Mouse (Mus musculus) layer of hippocampus, postnatal 36 days (tissue): ENCODE measurements at regions not wholly inside any gene's neighbourhood (a gene's known extent, or its start where the extent isn't known, plus 50 kb on each side); places are given as distances from the start of the nearest gene placed in this dataset.

Experiments
- DNase-seq, 2 experiments: peaks; one replicate each; pipeline ENCODE4 v3.0.0; 2022

DNA sequence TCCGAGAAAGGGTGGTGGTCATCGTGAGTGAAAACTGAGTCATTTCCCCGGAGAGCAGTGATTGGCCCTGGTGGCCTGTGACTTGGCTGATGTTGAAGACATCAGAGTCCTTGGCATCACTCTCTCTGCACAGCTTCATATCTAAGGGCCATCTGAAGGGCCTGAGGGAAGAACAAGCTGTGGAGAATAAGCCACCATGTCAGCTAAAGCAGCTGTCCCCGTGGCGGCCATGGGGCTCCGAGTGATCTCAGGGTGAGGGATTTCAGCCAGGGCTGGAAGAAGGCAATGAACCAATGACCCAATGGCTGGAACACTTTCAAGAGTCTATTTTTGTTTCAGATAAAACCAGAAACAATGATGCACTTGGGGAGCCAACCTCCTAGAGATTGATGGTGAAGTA lies 62.2 kb downstream of the Ttc32 start:
- no peak for DNase-seq

DNA sequence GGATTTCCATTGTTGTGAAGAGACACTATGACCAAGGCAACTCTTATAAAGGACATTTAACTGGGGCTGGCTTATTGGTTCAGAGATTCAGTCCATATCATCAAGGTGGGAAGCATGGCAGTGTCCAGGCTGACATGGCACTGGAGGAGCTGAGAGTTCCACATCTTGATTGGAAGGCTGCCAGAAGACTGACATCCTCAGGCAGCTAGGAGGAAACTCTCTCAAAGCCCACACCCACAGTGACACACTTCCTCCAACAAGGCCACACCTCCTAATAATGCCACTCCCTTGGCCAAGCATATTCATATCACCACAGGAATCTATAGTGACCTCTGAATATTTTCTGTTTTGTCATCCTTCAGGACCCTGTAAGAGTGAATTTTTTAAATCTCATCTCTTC lies 65.3 kb downstream of the Ttc32 start:
- DNase-seq, result no peak

DNA sequence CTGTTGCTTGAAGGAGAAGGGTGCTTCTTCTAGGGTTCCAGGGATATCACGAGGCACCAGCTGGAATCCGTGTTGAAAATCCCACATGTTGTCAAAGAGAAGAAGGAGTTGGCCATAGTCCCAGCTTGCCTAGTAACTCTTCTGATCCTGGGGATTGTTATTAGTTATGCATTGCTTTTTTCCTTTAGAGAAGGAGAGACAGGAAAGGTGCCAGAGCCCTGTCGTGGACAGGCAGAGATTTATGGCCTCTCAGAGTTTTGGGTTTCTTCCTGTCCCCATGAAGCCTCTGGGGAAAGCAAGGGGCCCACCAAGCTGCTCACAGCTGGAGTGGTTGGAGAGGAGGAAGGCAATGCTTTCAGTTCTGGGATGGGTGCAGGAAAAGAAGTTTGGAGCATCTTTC lies 76.6 kb downstream of the Ttc32 start:
- no peak for DNase-seq

DNA sequence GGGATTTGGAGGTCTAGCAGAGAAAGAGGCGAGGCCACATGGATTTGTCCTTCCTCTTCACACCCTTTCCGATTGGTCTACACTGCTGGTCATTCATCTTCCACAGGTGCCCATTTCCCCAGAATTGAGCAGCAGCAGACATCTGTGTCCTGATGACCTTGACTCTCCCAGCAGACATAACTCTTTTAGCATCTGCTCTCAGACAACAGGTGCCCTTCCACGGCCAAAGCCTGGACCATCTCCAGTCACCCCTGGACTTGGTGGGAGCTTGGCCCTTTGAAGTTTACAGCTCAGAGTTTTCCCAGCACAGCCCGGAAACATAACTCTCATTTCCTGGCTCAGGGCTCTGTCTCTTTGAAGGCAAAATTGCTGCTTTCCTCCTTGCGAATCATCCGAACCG lies 80.0 kb downstream of the Ttc32 start:
- DNase-seq, result no peak

DNA sequence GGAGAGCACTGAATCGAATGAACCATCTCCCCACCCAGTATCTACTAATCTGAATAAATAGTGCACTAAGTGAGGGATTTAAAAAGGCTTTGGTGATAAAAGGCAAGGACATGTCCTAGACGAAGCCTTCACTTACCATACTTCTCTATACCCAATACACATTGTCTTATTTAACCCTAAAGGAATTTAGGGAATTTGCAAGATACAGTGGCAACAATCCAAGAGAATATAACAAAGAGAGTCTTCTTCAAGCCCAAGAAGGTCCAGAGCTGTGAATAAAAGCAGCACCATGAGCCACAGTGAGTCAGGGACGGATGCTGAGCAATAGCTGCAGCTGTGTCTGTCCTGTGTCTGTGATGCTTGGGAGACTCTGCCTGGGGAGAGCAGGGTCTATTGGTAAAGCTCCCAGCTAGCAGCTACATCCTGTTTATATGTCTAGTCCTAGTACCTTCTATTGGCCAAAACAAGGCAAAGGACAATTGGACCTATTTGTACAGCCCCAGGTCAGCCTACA lies 82.4 kb downstream of the Ttc32 start:
- DNase-seq, result no peak

DNA sequence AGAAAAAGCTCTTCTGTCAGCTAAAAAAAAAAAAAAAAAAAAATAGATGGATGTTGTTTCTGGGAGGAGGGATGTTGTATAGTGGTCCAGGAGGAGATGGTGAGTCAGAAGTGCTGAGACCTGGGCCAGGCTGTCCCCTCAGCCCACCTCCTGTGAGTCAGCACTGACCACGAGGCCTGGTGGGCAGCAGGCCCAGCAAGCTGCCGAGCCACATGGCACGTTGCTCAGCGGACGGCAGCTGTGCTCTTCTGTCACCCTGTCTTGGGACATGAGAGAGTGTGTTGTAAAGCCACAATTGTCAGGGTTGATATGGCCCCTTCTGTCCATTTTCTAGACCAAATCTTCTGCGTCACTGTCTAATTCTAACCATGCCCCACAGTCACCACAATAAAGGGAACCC lies 83.9 kb downstream of the Ttc32 start:
- no peak for DNase-seq

DNA sequence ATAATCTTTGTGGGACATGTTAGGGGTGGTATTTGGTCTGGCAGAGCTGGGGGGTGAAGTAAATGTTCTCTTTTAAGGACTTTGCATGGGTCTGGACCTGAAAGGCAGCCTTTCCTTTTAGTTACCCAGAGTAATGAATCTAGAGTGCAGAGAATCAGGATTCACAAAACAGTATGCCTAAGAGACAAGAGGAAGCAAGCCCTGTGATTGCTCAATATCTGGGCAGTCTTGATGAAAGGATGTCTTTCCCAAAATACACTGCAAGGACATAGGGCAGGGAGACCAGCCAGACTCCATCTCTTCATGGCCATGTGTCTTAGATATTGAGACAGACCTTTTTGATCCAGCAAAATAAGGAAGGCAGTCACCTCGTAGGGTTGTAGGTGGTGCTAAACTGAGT lies 84.3 kb downstream of the Ttc32 start:
- DNase-seq, result no peak

DNA sequence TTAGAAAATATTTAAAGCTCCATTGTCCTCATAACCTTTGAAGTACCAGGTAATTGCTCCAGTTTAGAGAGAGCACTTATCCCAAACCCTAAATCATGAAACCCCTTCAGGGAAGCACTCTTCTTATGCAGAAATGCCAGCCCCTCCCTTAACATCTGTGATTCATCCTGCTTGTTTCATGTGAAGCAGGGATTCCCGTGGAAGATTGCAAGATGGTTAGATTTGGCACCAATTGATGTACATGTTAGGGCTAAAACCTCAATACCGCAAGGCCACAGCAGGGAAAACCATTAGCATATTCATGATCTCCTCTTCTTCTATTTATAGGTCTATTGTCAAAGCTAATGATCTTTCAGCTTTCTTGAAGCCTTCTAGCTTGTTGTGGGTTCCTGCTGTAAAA lies 88.8 kb downstream of the Ttc32 start:
- no peak for DNase-seq

DNA sequence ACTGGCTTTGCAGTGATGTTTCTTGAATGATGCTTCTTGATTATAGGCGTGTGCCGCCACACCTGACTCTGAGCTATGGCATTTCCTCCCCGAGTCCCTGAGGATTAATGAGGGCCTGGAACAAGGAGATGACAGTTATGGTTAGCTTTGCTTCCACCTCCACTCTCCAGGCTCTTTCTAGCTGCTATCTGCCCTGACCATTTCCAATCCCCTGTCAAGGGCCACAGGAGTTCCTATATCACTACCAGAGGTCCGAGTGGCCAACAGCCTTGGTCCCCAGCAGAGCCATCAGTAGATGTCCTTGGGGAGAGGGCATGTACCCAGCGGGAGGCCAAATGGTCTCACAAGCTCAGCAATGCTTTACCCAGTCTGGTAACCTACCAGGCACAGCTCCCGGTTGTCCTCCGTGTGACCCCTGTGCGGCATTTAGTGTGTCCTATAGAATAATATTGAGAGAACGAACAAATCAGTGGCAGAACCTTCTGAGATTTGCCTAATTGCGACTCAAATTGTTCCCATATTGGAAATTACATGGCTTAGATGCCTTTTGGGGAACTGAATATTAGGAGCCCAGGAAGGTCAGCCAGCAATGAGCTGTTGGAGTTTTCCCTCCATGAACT lies 98.2 kb downstream of the Ttc32 start:
- no peak for DNase-seq

DNA sequence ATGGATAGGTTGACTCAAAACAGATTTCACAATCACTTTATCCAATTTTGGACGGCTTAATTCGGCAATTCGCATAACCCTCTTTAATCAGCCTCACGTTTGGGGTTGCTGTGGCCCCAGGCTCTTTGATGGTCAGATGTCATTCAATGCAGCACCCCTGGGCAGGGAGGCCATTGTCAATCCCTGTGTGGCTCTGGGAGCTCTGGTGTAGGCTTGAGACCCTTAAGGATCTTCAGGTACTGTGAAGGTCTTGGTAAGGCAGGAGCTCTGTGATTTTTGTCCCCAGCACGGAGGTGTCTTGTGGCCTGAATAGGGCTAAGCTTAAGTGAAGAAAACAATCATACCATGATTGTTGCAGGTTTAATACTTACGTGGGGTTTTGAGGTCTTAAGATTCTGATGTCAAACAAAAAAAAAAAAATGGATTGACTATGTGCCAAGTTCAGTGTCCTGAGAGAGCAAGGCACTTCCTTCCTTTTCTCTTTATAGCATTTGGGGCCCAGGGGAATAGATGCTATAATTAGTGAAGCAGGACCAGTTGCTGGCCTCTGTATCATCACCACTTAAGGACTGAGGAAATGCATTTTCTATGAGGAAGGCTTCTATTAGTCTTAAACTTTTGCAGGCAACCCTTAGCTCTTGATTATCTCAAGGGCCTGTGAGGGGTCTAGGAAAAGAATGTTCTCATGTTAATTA lies 98.9 kb downstream of the Ttc32 start:
- no peak for DNase-seq

DNA sequence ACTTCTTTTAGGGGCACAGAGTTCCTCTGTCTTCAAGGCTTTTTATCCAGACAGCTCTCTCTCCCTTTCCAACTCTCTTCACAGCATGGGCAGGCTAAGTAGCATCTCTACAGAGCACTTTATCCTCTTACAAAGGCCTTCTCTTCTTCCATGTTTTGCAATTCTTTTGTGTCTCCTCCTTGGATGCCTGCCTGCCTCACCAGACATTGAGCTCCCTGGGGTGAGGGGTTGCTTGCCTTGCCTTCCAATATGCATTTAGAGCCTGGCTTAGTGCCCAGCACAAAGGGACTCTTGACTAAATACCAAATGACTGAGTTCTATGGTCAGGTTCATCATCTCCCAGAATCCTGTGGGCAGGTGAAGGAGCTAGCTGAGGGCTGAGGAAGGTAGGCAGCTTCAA lies 102.8 kb downstream of the Ttc32 start:
- no peak for DNase-seq

DNA sequence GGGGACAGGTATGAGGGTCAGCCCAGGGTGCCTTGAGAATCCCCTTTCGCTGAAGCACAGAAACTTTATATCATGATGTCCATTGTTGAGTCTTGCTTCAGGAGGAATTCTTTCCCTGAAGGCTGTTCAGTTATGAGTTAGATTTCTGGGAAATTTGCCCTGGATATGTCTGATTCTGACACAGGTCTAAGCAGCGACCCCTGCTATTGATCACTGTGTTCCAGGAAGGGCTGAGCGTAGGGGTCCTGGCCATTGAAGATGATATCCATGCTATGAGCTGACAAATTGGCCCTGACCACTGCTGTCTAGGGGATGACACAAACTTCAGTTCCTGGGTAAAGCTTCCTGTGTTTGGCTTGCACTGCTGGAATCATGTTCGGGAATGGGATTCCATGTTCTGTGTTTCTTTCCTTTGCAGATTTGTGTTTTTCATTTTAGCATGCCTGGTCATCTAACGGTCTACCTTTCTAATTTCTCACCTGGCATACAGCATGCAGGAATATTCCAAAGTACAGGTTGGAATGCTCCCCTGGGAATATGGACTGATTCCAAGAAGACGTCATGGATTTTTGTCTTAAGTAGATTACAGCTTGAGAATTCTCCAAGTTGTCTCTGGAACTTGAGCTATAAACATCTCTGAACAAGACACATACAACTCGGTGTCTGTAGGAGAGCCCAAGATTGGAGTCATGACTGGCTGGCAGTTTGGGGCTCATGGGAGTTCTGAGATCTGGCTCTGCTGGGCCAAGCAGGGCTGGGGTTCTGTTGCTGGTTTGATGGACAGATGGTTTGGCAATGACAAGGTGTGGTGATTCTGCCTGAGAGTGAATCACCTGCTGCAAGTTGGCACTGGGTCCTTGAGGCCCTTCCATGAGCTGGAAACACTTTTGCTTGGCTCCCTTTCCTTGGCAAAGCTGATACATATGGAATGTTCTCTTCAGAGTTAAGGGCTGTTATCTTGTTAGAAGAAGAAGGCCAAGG lies 104.4 kb downstream of the Ttc32 start:
- DNase-seq, result no peak

DNA sequence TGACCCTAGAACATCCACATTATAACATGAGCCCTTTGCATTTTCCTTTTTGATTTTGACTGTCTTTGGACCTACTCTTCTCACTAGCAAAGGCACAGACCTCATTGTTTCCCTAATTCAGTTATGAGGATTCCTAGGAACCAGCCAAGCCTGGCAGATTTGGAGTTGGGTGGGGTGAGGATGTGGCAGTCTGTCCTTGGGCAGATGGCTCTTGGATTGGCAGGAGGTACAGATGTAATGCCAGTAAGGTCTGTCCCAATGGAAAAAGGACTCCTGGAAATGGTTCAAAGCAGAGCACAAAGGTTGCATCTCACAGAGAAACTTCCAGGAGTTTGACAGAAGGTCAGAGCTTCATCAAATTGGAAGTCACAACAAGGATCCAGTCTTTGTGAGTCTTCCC lies 121.2 kb downstream of the Ttc32 start:
- DNase-seq, result no peak

DNA sequence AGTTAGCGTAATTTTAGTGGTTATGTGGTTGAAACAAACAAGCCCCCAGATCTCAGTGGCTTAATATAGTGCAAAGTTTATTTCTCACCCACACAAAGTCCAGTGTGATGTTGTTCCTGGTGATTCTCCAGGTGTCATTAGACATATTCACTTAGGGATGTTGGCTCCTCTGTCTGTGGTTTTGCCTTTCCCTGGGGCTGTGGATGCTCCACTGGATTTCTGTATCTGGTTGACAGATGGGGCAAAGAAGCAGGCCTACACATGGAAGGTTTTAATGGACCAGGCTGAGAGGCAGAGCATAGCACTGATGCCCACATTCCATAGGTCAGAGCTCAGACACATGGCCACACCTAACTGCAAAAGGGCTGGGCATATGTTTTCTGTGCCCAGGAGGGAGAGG lies 121.6 kb downstream of the Ttc32 start:
- DNase-seq, result no peak

DNA sequence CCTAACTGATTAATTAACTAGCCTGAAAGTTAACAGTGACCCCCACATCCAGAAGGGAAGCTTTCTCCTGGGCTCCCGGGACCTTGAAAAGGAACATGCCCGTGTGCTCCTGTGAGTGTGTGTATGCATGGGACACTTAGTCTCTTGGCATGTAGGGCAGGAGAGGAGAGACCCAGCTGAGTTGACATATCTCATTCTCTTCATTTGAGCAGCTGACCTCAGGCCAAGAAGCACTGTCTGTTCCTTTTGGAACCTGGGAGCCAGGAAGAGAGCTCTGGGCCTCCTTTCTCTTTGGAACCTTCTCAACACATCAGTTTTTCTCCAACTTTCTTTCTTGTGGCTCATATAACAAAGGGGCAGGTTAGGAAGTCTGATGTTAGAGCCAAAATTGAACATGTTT lies 124.7 kb downstream of the Ttc32 start:
- DNase-seq, result no peak

DNA sequence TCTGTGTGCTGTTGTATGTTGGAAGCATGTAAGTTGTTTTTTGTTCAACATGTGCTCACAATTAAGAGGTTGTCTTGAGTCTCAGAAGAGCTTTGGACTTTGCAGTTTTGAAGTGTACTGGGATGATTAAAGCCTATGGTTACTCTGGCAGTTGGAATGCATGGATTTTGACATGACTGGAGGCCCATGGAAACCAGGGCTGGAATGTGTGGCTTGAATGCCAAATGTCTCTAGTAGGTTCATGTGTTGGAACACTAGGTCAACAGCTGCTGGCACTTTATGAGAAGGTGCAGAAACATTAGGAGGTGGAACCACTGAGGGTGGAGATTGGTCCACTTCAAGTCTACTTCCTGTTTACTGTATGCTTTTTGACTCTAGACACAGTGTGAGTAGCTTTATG lies 127.0 kb downstream of the Ttc32 start:
- DNase-seq, result no peak

DNA sequence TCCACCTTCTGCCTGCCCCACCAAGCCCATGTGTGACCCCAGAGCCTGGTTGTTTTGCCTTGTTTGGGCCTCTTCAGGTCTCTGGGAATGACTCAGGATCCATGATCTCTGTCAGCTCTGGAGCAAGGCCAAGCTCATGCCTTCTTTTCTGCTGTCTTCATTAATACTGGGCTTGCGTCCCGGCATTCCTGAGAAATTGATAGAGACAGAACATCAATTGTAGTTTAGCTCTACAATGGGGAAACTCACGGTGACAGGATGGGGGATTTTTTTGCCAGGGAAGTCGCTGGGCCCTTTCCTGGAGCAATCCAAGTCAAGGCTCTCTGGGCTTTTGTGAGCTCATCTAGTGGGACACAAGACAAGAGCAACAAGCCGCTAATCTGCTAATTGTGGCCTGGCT lies 129.0 kb downstream of the Ttc32 start:
- no peak for DNase-seq

DNA sequence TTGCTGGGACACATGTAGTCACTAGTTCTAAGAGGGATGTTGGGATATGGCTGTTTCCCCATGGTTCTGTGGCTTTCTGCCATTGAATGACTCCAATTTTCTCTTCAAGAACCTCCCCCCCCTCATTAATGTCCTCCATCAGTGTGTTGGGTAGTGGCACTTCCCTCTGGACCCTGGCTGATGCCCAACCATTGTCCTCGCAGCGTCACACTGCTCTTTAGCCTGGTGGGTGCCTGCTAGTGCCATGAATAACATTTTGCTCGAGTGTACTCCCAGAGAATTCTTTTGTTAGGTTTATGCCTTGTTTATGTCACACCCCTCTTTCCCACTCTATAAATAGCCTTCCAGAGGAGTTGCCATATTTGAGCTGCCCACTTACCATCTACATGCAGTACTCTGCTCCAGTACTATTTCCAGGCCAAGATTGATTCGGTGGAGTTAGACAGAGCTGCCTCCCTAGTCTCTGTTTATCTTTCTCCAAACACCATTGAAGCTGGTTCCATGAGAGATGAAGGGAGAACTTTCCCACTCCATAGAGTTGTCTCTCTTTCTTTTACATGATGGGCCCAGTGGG lies 135.7 kb downstream of the Ttc32 start:
- no peak for DNase-seq

DNA sequence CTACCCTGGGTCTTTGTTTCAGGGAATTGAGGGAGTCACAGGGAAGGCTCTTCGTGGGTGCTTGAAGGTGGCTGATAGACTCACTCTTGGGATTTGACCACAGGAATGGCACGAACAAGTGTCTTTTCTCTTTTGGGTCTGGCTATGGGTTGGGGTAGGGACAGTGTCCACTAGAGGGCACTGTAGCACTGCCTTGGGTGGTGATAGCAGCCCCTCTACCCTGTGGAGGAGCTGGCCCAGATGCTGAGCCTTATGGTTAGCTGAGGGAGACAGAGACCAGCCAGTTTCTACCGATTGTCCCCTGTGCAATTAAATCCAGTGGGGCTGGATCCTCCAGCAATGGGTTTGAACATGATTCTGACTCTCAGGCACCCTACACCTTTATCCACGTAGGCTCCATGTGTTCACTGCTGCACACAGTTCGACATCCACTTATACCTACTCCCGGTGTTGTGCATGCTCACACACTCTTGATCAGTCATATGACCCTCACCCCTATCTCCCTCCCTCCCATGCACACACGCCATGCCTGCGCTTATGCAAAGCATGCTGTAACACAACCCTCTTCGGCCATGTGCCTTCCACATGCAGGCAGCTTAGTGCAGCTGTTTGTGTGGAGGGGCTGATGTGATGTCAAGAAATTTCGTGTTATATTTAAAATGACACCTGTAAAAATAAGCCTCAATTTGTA lies 136.6 kb downstream of the Ttc32 start:
- DNase-seq, result peak; percentile 7

DNA sequence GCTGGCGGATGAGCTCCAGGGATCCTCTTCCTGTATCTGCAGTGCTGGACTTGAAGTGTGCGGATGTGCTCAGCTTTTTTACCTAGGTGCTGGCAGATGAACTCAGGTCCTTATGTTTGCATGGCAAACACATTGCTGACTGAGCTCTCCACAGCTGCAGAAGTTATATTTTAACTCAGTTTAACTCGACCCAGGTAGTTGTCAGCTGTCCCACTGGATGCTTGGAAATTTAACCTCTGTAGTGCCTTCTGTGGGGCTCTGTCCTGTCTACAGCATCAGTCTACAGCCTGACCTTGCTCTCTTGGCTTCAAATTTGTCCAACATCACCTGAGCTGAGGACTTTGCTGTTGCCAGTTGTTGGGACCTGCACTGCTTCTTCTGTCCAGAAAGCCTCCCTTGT lies 139.2 kb downstream of the Ttc32 start:
- DNase-seq, result no peak

DNA sequence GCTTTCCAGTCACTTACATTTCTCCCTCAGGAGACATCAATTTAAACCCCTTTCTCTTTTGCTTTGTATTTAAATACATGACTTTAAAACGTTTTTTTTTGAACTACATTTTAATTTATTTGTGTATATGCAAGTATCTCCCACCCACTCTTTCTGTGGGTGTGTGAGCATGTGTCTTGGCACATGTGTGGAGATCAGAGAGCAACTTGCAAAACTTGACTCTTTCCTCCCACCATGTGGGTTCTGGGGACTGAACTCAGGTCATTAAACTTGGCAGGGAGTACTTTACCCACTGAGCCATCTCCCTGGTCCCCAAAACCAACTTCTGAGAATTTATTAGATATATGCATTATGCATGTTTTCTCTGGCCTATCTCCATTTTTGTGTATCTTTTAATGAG lies 143.9 kb downstream of the Ttc32 start:
- no peak for DNase-seq

DNA sequence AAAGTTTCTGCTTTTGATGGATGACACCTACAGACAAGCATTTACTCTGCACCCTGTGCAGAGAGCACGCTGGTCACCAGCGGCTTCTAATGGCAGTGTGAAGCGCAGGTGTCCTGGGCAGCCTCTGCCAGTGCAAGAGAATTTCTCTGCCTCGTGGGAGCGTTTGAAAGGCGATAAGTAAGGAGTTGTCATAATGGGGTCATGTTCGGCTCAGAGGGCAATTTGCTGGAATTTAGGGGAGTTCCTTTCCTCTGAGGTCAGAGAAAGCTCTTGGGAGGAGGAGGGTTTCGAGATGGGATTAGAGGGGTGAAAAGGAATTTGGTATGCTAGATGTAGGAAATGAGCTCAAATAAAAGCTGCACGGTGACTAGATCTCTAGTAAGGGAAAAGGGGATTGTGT lies 144.5 kb downstream of the Ttc32 start:
- no peak for DNase-seq
